Mouse (Mus musculus) cerebellum, postnatal 10 days (tissue): ENCODE measurements around the gene Tctn3.
"Not testable (repeated sequence)": the region's sequence is repeated elsewhere in the genome, so short reads cannot be mapped to it uniquely, and the experiment has no call there.

Source experiments
- DNase-seq, 2 experiments: peaks; one replicate each; pipeline ENCODE4 v3.0.0; 2021; ENCODE audit warnings: mixed read lengths in 2 of 2

The Tctn3 gene

GRCm38 (mm10) chr19:40621616-40622015 lies 9.6 kb upstream of the Tctn3 start:
- not testable (repeated sequence) for DNase-seq

- no peak for DNase-seq
These were observed 4.0 kb upstream of the Tctn3 start for GRCm38 (mm10) chr19:40616021-40616420.

GRCm38 (mm10) chr19:40614811-40615210 lies 2.8 kb upstream of the Tctn3 start:
- DNase-seq = no peak

- no peak for DNase-seq
These were observed 4.4 kb downstream of the Tctn3 start for GRCm38 (mm10) chr19:40607676-40608075.

GRCm38 (mm10) chr19:40605189-40605588 lies 6.8 kb downstream of the Tctn3 start:
- no peak for DNase-seq

- no peak for DNase-seq
These were observed 10.2 kb downstream of the Tctn3 start for GRCm38 (mm10) chr19:40601870-40602269.

GRCm38 (mm10) chr19:40600846-40601245 lies 11.2 kb downstream of the Tctn3 start:
- not testable (repeated sequence) for DNase-seq

- DNase-seq = peak; percentile 47 to 51
These were observed 16.2 kb downstream of the Tctn3 start for GRCm38 (mm10) chr19:40595831-40596230.

- no peak for DNase-seq
These were observed 16.8 kb downstream of the Tctn3 start for GRCm38 (mm10) chr19:40595231-40595630.

GRCm38 (mm10) chr19:40589530-40589880 lies 22.5 kb downstream of the Tctn3 start:
- DNase-seq = no peak

GRCm38 (mm10) chr19:40588847-40589529 lies 23.0 kb downstream of the Tctn3 start:
- DNase-seq = peak; percentile 95 to 96

- peak; percentile 97 to 98 for DNase-seq
These were observed 23.8 kb downstream of the Tctn3 start, which contains the start of gene Aldh18a1 for GRCm38 (mm10) chr19:40588293-40588654. Aldh18a1 (minus strand) TSS chr19:40588463.

- DNase-seq = no peak
These were observed 24.3 kb downstream of the Tctn3 start for GRCm38 (mm10) chr19:40587491-40588292.

- no peak for DNase-seq
These were observed 25.1 kb downstream of the Tctn3 start for GRCm38 (mm10) chr19:40586908-40587307.

- no peak for DNase-seq
These were observed 30.4 kb downstream of the Tctn3 start for GRCm38 (mm10) chr19:40581662-40582061.

GRCm38 (mm10) chr19:40580902-40581301 lies 31.1 kb downstream of the Tctn3 start:
- DNase-seq = no peak

GRCm38 (mm10) chr19:40575438-40575837 lies 36.6 kb downstream of the Tctn3 start:
- peak; percentile 26 to 56 for DNase-seq

- DNase-seq = no peak
These were observed 41.3 kb downstream of the Tctn3 start for GRCm38 (mm10) chr19:40570726-40571125.

GRCm38 (mm10) chr19:40567616-40568015 lies 44.4 kb downstream of the Tctn3 start:
- DNase-seq = peak; percentile 68 to 72

- DNase-seq = no peak
These were observed 48.0 kb downstream of the Tctn3 start for GRCm38 (mm10) chr19:40563880-40564645.

- DNase-seq = not testable (repeated sequence)
These were observed 50.5 kb downstream of the Tctn3 start for GRCm38 (mm10) chr19:40561521-40561920.

GRCm38 (mm10) chr19:40556029-40556428 lies 56.0 kb downstream of the Tctn3 start:
- no peak for DNase-seq

GRCm38 (mm10) chr19:40555136-40555535 lies 56.9 kb downstream of the Tctn3 start:
- no peak for DNase-seq
